ENCODE assay signal across 14 mouse cellular contexts in genomic region chr7:126472306-126472705, GRCm38 (mm10). TPM values are rescaled to one million over a fixed set of nuclear protein-coding genes. Genes with fewer than 3 reads are reported as not detected.
DNase-seq lines count a peak whose midpoint lies in the region; ATAC-seq and TF ChIP-seq lines count a peak whose summit lies in the region.
"Had no signal": no experiment of that assay in that cellular context is flagged by ENCODE, and none has a peak within 500 bp of the region (broad histone marks: within the 10 kb centered on the region; RNA-seq: fewer than 3 reads in every experiment).

No protein-coding gene starts in this region.

- peaks cover 11% of the 10 kb centered on the region for H3K4me1 ChIP-seq in small intestine, adult 2 months (ENCODE audit: control insufficient read depth, insufficient read depth, insufficient read length, low read length)

- intact Hi-C loops in left cerebral cortex, postnatal 10 days (cut with DNase I) = no loop called here

- TF ChIP-seq POLR2A in small intestine, adult 2 months (IDR thresholded peaks at IDR 0.05; ENCODE audit: low read depth, low read length) = no peak

- peak overlapping the region; percentile 32 for H3K27ac ChIP-seq in small intestine, adult 2 months (ENCODE audit: insufficient read depth, low read depth, low read length)
- H3K27ac ChIP-seq: heart, embryonic 10.5 days; limb, embryonic 15.5 days; stomach, embryonic 15.5 days had no signal

- 78% methylated on average over 13 of the region's 13 CpGs for WGBS in small intestine, adult 2 months

- peak overlapping the region; percentile 11; the same call in 1 of the 2 replicates for H3K4me3 ChIP-seq in small intestine, adult 2 months (ENCODE audit: low read depth, low read length)
- H3K4me3 ChIP-seq: heart, embryonic 10.5 days; limb, embryonic 15.5 days; stomach, embryonic 15.5 days had no signal

- TF ChIP-seq CTCF in small intestine, adult 2 months (IDR thresholded peaks at IDR 0.05; ENCODE audit: extremely low read depth, insufficient read length, insufficient replicate concordance, low read depth, low read length) = no peak

- no peaks in the 10 kb centered on the region for H3K27me3 ChIP-seq in small intestine, adult 2 months (ENCODE audit: control insufficient read depth, insufficient read depth, low read length)
- H3K27me3 ChIP-seq: limb, embryonic 15.5 days; stomach, embryonic 15.5 days had no signal

- peak; percentile 64 for ATAC-seq in CD4-positive, CD25-positive, alpha-beta regulatory T cell, adult 4 months
- no peak for ATAC-seq in monocyte, adult 5-6 weeks (replicated peaks; ENCODE audit: insufficient number of reproducible peaks, low FRiP score, low TSS enrichment, poor library complexity, severe bottlenecking)
- ATAC-seq: hindbrain, embryonic 16.5 days had no signal

- DNase-seq in 416B (ENCODE audit: low read depth) = peak; percentile 50
- peak; percentile 89 for DNase-seq in induced T-regulatory cell, adult 2 months (ENCODE audit: low read depth)
- DNase-seq in layer of hippocampus, postnatal 36 days = no peak
- DNase-seq in left cerebral cortex, postnatal 10 days (ENCODE audit: extremely low spot score in 1 of 2, low spot score in 2 of 2) = no peak
- DNase-seq in layer of hippocampus, postnatal 25 days (ENCODE audit: extremely low spot score in 1 of 2, low spot score in 1 of 2) = no peak
- DNase-seq: adrenal gland, adult 2 months; cerebellum, adult 2 months had no signal

- peaks cover 41% of the 10 kb centered on the region for H3K36me3 ChIP-seq in small intestine, adult 2 months (ENCODE audit: control insufficient read depth, insufficient read depth, low read length)

RNA-seq across cellular contexts. Expression of gene Sh2b1, which starts 2.9 kb away (rescaled TPM):
- polyA plus RNA-seq in CD4-positive, CD25-positive, alpha-beta regulatory T cell, adult 4 months (2017; shearing (Covaris generic)) = 10 to 100 TPM; 11.5 to 13.1 TPM
- 30.5 and 54.4 TPM in 2 replicates for polyA plus RNA-seq in small intestine, adult 2 months (2012; rRNA removed)
- total RNA-seq in monocyte, adult 5-6 weeks (2017) = 9.4 to 32.9 TPM (median 15.4 TPM) in 3 replicates
- total RNA-seq in layer of hippocampus, postnatal 36 days (2021) = 10 to 100 TPM; 72.5 to 73.2 TPM
- 10 to 100 TPM; 68.3 to 68.6 TPM for total RNA-seq in left cerebral cortex, postnatal 10 days (2021)
- total RNA-seq in layer of hippocampus, postnatal 25 days (2021) = 10 to 100 TPM; 70.8 to 73.1 TPM

RNA-seq across cellular contexts. Expression of gene Atp2a1, which starts 9.4 kb away (rescaled TPM):
- under 1 TPM; 0.18 to 0.38 TPM for polyA plus RNA-seq in CD4-positive, CD25-positive, alpha-beta regulatory T cell, adult 4 months (2017; shearing (Covaris generic))
- polyA plus RNA-seq in small intestine, adult 2 months (2012; rRNA removed) = 0.08 and 0.23 TPM in 2 replicates
- total RNA-seq in monocyte, adult 5-6 weeks (2017) = 0.10 to 0.58 TPM (median 0.32 TPM) in 3 replicates
- under 1 TPM; 0.55 to 0.63 TPM for total RNA-seq in layer of hippocampus, postnatal 36 days (2021)
- total RNA-seq in left cerebral cortex, postnatal 10 days (2021) = under 1 TPM in 1 of 2 experiments, not detected in 1; 0.20 TPM
- 1 to 10 TPM in 1 of 2 experiments, under 1 TPM in 1; 0.76 to 1.0 TPM for total RNA-seq in layer of hippocampus, postnatal 25 days (2021)
- total RNA-seq: adrenal gland, adult 2 months had no signal
- polyA plus RNA-seq: adrenal gland, adult 2 months had no signal

RNA-seq across cellular contexts. Expression of gene Tufm, which starts 14.9 kb away (rescaled TPM):
- 10 to 100 TPM; 79.8 to 89.2 TPM for polyA plus RNA-seq in CD4-positive, CD25-positive, alpha-beta regulatory T cell, adult 4 months (2017; shearing (Covaris generic))
- polyA plus RNA-seq in small intestine, adult 2 months (2012; rRNA removed) = 83.1 and 121 TPM in 2 replicates
- 18.0 to 32.9 TPM (median 25.4 TPM) in 3 replicates for total RNA-seq in monocyte, adult 5-6 weeks (2017)
- total RNA-seq in layer of hippocampus, postnatal 36 days (2021) = 10 to 100 TPM; 88.9 to 94.0 TPM
- 100 to 1,000 TPM in 1 of 2 experiments, 10 to 100 TPM in 1; 81.6 to 103 TPM for total RNA-seq in left cerebral cortex, postnatal 10 days (2021)
- total RNA-seq in layer of hippocampus, postnatal 25 days (2021) = 10 to 100 TPM; 77.2 to 78.8 TPM

RNA-seq across cellular contexts. Expression of gene Atxn2l, which starts 30.9 kb away (rescaled TPM):
- 10 to 100 TPM; 15.6 to 17.4 TPM for polyA plus RNA-seq in CD4-positive, CD25-positive, alpha-beta regulatory T cell, adult 4 months (2017; shearing (Covaris generic))
- 143 and 301 TPM in 2 replicates for polyA plus RNA-seq in small intestine, adult 2 months (2012; rRNA removed)
- total RNA-seq in monocyte, adult 5-6 weeks (2017) = 23.4 to 73.3 TPM (median 30.7 TPM) in 3 replicates
- total RNA-seq in layer of hippocampus, postnatal 36 days (2021) = 100 to 1,000 TPM; 113 to 134 TPM
- total RNA-seq in left cerebral cortex, postnatal 10 days (2021) = 100 to 1,000 TPM; 123 to 125 TPM
- total RNA-seq in layer of hippocampus, postnatal 25 days (2021) = 100 to 1,000 TPM; 101 to 134 TPM

RNA-seq across cellular contexts. Expression of gene Rabep2, which starts 43.7 kb away (rescaled TPM):
- 10 to 100 TPM; 31.9 to 68.2 TPM for polyA plus RNA-seq in CD4-positive, CD25-positive, alpha-beta regulatory T cell, adult 4 months (2017; shearing (Covaris generic))
- 9.9 and 20.3 TPM in 2 replicates for polyA plus RNA-seq in small intestine, adult 2 months (2012; rRNA removed)
- 37.8 to 61.5 TPM (median 58.5 TPM) in 3 replicates for total RNA-seq in monocyte, adult 5-6 weeks (2017)
- 10 to 100 TPM; 13.4 to 17.5 TPM for total RNA-seq in layer of hippocampus, postnatal 36 days (2021)
- total RNA-seq in left cerebral cortex, postnatal 10 days (2021) = 1 to 10 TPM; 8.7 to 8.8 TPM
- total RNA-seq in layer of hippocampus, postnatal 25 days (2021) = 10 to 100 TPM in 1 of 2 experiments, 1 to 10 TPM in 1; 9.8 to 13.5 TPM

Comparison
In these comparisons a context has a peak if more than half of its experiments do, and no peak if none do; other contexts are left out.
1. DNase-seq: peak in 416B (single experiment) and induced T-regulatory cell, adult 2 months (single experiment); none in layer of hippocampus, postnatal 36 days (0 of 2), left cerebral cortex, postnatal 10 days (0 of 2) and layer of hippocampus, postnatal 25 days (0 of 2).